Mouse (Mus musculus): ENCODE results near the gene Gm20388. TPM values are rescaled to one million over a fixed set of nuclear protein-coding genes. Genes with fewer than 3 reads are reported as not detected.

Gm20388 gene
- total and polyA plus RNA-seq, 2 experiments from 2014 or later = 51.3 TPM; not detected in 1

GRCm38 (mm10) chr8:120325172-120325767 lies 414.6 kb downstream of the Gm20388 start:
- no peak for TF ChIP-seq CTCF (IDR thresholded peaks at IDR 0.05; ENCODE audit: low read depth)
- 74% methylated on average over 5 of the region's 5 CpGs for WGBS
- no peak for ATAC-seq
- H3K27ac ChIP-seq (ENCODE audit: low read depth, low read length) = no peak overlapping the region
- no peak overlapping the region for H3K9ac ChIP-seq
- H3K4me2 ChIP-seq (ENCODE audit: low read depth) = no peak overlapping the region
- no peaks in the 10 kb centered on the region for H3K27me3 ChIP-seq (ENCODE audit: insufficient read depth, low read length)
- DNase-seq = no peak
- H3K9me3 ChIP-seq (ENCODE audit: low read length) = no peaks in the 10 kb centered on the region
- peaks cover 12% of the 10 kb centered on the region for H3K4me1 ChIP-seq (ENCODE audit: insufficient read depth)
- no peaks in the 10 kb centered on the region for H3K36me3 ChIP-seq (ENCODE audit: insufficient read depth)
- no peak overlapping the region for H3K4me3 ChIP-seq (ENCODE audit: low read depth, low read length)

- 59% methylated on average over 3 of the region's 3 CpGs for WGBS
- Histone ChIP-seq H3K36me3 (ENCODE audit: insufficient read depth) (no peaks in the 10 kb centered on the region), H3K9me3 (ENCODE audit: low read length) (no peaks in the 10 kb centered on the region), H3K4me2 (ENCODE audit: low read depth) (no peak overlapping the region), H3K27me3 (ENCODE audit: insufficient read depth, low read length) (no peaks in the 10 kb centered on the region), H3K27ac (ENCODE audit: low read depth, low read length) (no peak overlapping the region), H3K4me3 (ENCODE audit: low read depth, low read length) (no peak overlapping the region), H3K4me1 (ENCODE audit: insufficient read depth) (peaks cover 12% of the 10 kb centered on the region), H3K9ac (no peak overlapping the region)
- DNase-seq = no peak
- ATAC-seq = no peak
- TF ChIP-seq CTCF (IDR thresholded peaks at IDR 0.05; ENCODE audit: low read depth) = peak; percentile 12; the same call in 1 of the 2 replicates
Observed at GRCm38 (mm10) chr8:120327131-120327554, 416.5 kb downstream of the Gm20388 start.

- 90% methylated on average over 13 of the region's 13 CpGs for WGBS
- no peak for ATAC-seq
- TF ChIP-seq CTCF (IDR thresholded peaks at IDR 0.05; ENCODE audit: low read depth) = no peak
Observed at GRCm38 (mm10) chr8:120328361-120329022, 417.9 kb downstream of the Gm20388 start.

GRCm38 (mm10) chr8:120329030-120329748 lies 418.5 kb downstream of the Gm20388 start:
- no peaks in the 10 kb centered on the region for H3K36me3 ChIP-seq (ENCODE audit: insufficient read depth)
- ATAC-seq (peak; percentile 86), DNase-seq (no peak)
- WGBS = 70% methylated on average over 11 of the region's 11 CpGs
- no peak overlapping the region for H3K27ac ChIP-seq (ENCODE audit: low read depth, low read length)
- peaks cover 8% of the 10 kb centered on the region for H3K4me1 ChIP-seq (ENCODE audit: insufficient read depth)
- no peaks in the 10 kb centered on the region for H3K9me3 ChIP-seq (ENCODE audit: low read length)
- H3K9ac ChIP-seq = no peak overlapping the region
- no peak overlapping the region for H3K4me3 ChIP-seq (ENCODE audit: low read depth, low read length)
- no peaks in the 10 kb centered on the region for H3K27me3 ChIP-seq (ENCODE audit: insufficient read depth, low read length)
- H3K4me2 ChIP-seq (ENCODE audit: low read depth) = no peak overlapping the region
- no peak for TF ChIP-seq CTCF (IDR thresholded peaks at IDR 0.05; ENCODE audit: low read depth)

More at GRCm38 (mm10) chr8:120328361-120329022, 417.9 kb downstream of the Gm20388 start:
- Histone ChIP-seq H3K4me2 (ENCODE audit: low read depth) (no peak overlapping the region), H3K36me3 (ENCODE audit: insufficient read depth) (no peaks in the 10 kb centered on the region), H3K4me3 (ENCODE audit: low read depth, low read length) (no peak overlapping the region), H3K9me3 (ENCODE audit: low read length) (no peaks in the 10 kb centered on the region), H3K27me3 (ENCODE audit: insufficient read depth, low read length) (no peaks in the 10 kb centered on the region), H3K4me1 (ENCODE audit: insufficient read depth) (peaks cover 10% of the 10 kb centered on the region), H3K27ac (ENCODE audit: low read depth, low read length) (no peak overlapping the region), H3K9ac (no peak overlapping the region)
- no peak for DNase-seq

GRCm38 (mm10) chr8:120331027-120331426 lies 420.4 kb downstream of the Gm20388 start:
- Histone ChIP-seq H3K27ac (ENCODE audit: low read depth, low read length) (no peak overlapping the region), H3K27me3 (ENCODE audit: insufficient read depth, low read length) (no peaks in the 10 kb centered on the region), H3K4me3 (ENCODE audit: low read depth, low read length) (no peak overlapping the region), H3K4me2 (ENCODE audit: low read depth) (no peak overlapping the region), H3K4me1 (ENCODE audit: insufficient read depth) (peaks cover 25% of the 10 kb centered on the region), H3K9ac (no peak overlapping the region), H3K36me3 (ENCODE audit: insufficient read depth) (no peaks in the 10 kb centered on the region), H3K9me3 (ENCODE audit: low read length) (no peaks in the 10 kb centered on the region)
- ATAC-seq (no peak), DNase-seq (no peak)
- no peak for TF ChIP-seq CTCF (IDR thresholded peaks at IDR 0.05; ENCODE audit: low read depth)
- 84% methylated on average over 7 of the region's 7 CpGs for WGBS

GRCm38 (mm10) chr8:120332379-120333229 lies 422.0 kb downstream of the Gm20388 start:
- 74% methylated on average over 16 of the region's 16 CpGs for WGBS
- no peak overlapping the region for H3K9ac ChIP-seq
- H3K36me3 ChIP-seq (ENCODE audit: insufficient read depth) = no peaks in the 10 kb centered on the region
- peak; percentile 54 for TF ChIP-seq CTCF (IDR thresholded peaks at IDR 0.05; ENCODE audit: low read depth)
- H3K27me3 ChIP-seq (ENCODE audit: insufficient read depth, low read length) = no peaks in the 10 kb centered on the region
- peaks cover 28% of the 10 kb centered on the region for H3K4me1 ChIP-seq (ENCODE audit: insufficient read depth)
- DNase-seq = no peak
- H3K9me3 ChIP-seq (ENCODE audit: low read length) = no peaks in the 10 kb centered on the region
- H3K4me3 ChIP-seq (ENCODE audit: low read depth, low read length) = no peak overlapping the region
- no peak overlapping the region for H3K27ac ChIP-seq (ENCODE audit: low read depth, low read length)
- no peak overlapping the region for H3K4me2 ChIP-seq (ENCODE audit: low read depth)
- ATAC-seq = no peak

All from forebrain, postnatal 0 days (tissue).